Mouse (Mus musculus): ENCODE measurements around the gene Mrtfa.

- no peak for TF ChIP-seq CTCF (IDR thresholded peaks at IDR 0.05; ENCODE audit: control insufficient read depth, insufficient read depth, low read length)
- no peak for TF ChIP-seq POLR2A (IDR thresholded peaks at IDR 0.05; ENCODE audit: borderline replicate concordance, control insufficient read depth, low read depth, low read length)
Measured at GRCm38 (mm10) chr15:81133781-81134180, 56.8 kb downstream of the Mrtfa start.
